Mouse (Mus musculus) kidney, adult 2 months (tissue): ENCODE data around the gene Pcdh11x.

Source experiments
- CTCF ChIP-seq: fragments of 200-500 bp; conservative IDR thresholded peaks from 2 replicates; pipeline ENCODE4 v1.5.1; 2011; ENCODE audit warnings: low read depth, mild to moderate bottlenecking, control low read depth, low read length, moderate library complexity, mixed read lengths; ENCODE audit not compliant: insufficient read depth, insufficient read length
- POLR2A ChIP-seq: fragments of 200-500 bp; IDR thresholded peaks from one replicate; pipeline ENCODE4 v1.6.1; 2011; ENCODE audit warnings: low read depth, low read length, control low read depth

DNA sequence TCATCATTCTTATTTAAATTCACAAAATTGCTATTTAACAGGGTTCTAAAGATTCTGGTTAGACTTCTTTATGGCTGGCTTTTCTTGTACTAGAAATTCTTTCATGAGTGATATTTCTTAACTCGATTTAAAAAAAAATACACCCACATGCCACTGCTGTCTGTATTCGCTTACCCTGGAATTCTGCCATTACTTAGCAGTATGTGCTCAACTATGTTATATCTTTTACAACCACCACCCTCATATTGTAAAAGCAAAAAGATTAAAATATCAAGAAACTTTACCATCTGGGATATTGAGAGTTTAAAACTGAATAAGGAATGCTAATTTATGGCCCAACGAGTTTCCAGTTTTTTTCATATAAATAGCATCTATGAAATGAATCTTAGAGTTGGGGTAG, 234.9 kb downstream of the Pcdh11x start:
- no peak for TF ChIP-seq POLR2A
- no peak for TF ChIP-seq CTCF
